Mouse (Mus musculus): ENCODE data around the gene Tnfsf18.
A peak's percentile ranks its signal among the peaks of the same experiment; 100 is the strongest.

Gene Tnfsf18

DNA sequence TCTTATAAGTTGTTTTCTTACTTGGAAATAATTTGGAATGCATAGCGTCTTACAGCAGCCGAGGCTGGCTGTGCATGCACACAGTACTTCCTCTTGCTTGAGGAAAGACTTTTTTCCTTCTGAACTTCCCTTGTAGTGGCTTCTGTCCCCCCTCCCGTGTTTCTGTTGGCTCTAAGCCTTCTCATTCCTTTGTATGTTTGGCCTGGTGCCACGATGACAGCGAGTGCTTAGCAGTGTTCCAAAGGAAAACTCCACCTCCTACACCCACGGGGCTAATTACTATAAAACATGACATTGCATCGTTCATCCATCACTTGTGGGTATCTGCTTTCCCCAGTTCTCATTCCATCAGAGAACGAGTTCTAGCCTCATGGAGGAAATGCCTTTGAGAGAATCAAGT lies at the start of gene Tnfsf18:
TSS of gene Tnfsf18 (plus strand) at position 313 of the 400 bp plus-strand sequence.
- ATAC-seq (ENCODE audit: low TSS enrichment) = no peak

DNA sequence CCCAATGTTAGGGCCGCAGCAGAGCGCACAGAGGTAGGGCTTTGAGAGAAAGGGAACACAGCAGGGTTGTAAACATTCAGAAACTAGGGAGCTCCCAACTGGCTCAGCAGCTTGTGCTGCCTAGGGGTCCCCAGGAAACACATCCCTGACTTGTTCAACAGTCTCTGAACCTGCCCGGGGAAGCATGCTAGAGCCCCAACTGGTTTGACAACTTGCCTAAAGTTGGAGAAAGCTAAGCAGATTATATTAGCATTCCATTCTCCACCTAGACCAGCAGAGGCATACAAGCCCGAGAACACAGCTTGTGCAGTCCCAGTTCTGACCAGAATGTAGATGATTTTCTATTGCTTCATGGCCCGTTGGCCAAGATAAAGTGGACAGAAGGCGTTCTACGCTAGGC lies 49.6 kb upstream of the Tnfsf18 start:
- no peak for ATAC-seq (ENCODE audit: low TSS enrichment)

GRCm38 (mm10) chr1:161451683-161452245 lies 42.7 kb upstream of the Tnfsf18 start:
- peak; percentile 56 for ATAC-seq (ENCODE audit: low TSS enrichment)

- ATAC-seq (ENCODE audit: low TSS enrichment) = peak; percentile 98
These were observed 42.2 kb upstream of the Tnfsf18 start for GRCm38 (mm10) chr1:161452250-161452649.

DNA sequence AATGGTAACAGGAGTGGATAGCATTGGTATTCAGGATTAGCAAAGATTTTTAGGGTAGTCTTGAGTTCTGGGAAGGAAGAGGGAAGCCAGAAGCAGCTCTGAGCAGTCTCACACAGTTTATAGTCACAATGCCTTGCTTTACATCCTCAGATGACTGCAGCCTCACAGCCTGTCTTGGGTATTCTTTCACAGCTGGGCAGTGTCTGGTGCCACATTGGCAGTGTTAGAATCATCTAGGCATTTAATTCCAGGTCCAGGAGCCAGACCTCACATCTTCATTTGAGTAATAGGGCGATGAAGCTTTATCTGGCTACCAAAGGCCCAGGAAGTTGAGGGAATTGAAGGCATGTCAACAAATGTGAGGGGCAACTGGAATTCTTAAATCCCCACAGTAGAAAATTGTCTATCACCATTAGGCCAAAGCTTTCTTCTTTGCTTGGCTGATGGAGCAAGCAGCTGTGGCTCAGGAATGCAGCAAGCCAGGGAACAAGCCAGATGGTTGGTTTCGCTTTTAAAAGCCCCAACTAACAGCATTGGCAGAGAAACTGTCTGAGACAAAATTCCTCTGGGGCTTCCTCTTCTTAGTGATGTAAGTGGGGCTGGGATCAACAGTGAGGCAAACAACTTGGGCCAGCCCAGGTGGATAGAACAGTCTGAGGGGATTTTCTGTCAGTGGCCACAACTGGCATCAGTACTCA lies 30.9 kb upstream of the Tnfsf18 start:
- ATAC-seq (ENCODE audit: low TSS enrichment) = peak; percentile 90

DNA sequence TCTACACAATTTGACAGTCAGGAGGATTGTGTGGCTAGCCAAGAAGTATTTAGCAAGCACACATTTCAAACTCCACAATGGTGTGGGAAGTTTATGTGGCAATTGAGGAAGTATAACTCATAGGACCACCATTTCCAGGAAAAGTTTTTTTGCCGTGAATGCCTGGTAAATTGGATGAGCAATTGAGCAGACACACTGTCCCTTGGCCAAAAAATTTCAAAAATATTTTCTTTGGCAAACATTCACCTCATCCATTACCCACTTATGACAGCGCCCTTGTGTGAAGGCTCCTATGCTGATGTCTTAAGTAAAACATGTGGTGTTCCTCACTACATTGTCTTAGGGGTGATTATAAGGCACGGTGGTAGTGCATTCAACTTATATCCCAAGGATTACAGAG lies 17.2 kb upstream of the Tnfsf18 start:
- no peak for ATAC-seq (ENCODE audit: low TSS enrichment)

DNA sequence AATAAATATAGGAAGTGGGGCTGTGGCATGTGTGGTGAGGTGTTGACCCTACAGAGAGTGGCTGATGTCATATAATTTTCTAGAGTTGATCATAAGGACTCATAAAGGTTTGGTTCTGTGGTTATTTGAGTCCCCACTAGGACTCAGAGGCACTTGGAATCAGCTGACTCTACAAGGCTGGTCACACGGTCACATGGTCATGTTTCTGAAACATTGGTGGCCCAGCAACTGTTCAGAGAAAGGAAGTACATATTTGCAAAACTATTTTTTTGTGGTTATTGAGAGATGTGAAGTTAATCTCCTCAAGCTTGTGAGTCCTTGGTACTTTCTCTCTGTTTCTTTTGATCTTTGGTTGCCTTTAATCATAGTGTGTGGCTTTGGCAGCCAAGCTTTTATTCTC lies 14.6 kb upstream of the Tnfsf18 start:
- ATAC-seq (ENCODE audit: low TSS enrichment) = no peak

GRCm38 (mm10) chr1:161482211-161482610 lies 12.2 kb upstream of the Tnfsf18 start:
- no peak for ATAC-seq (ENCODE audit: low TSS enrichment)

DNA sequence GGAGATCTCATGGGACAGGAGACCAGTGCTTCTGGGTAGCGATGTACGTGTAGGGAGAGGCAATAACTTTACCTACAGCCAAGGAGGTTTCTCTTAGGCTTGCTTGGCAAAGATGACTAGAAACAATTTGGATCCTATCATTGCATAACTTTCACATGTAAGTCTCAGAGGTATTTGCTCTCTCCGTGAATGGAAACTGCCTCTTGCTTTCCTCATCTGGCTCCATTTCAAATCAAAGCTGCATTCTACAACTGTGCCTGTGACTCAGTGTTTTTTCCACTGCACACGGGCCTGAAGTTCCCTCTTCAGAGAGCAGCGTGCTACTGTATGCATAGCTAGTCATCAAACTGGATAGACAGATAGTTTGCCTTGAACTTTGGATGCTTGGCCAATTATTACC lies 7.4 kb upstream of the Tnfsf18 start:
- peak; percentile 83 for ATAC-seq (ENCODE audit: low TSS enrichment)

DNA sequence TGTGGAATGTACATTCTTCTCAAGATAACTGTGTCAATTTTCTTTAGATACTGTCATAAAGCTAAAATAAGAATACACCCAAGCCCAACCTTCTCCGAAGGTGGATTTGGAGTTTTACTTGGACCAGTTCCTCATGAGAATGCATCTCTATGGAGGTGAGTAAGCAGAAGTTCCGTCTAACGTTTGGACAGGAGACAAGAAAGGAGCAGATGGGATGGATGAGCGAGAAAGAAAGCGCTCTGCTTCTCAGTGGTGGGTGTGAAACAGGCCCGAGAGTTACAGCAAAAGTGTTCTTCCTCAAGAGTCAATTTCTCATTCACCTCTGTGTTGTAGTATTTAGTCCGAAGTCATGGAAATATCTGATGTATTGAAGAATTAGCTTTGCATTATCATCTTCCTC lies 2.7 kb upstream of the Tnfsf18 start:
- ATAC-seq (ENCODE audit: low TSS enrichment) = peak; percentile 95

- ATAC-seq (ENCODE audit: low TSS enrichment) = no peak
These were observed 2.6 kb downstream of the Tnfsf18 start for GRCm38 (mm10) chr1:161496866-161497645.

GRCm38 (mm10) chr1:161500114-161500810 lies 5.8 kb downstream of the Tnfsf18 start:
- ATAC-seq (ENCODE audit: low TSS enrichment) = no peak

DNA sequence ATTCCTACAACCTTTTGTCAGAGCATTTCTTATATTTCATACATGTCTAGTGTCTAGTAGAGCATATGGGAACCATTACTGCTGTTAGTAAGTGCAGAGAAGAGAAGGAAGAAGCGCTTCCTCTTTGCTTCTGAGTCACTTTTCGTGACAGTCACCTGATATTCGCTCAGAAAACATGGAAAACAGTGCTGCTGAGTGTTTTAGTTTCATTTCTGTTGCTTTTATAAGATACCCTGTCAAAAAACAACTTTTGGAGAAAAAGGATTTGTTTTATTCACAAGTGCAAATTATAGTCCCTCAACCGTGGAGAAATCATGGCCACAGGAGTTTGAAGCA lies 6.3 kb downstream of the Tnfsf18 start:
- no peak; the same call in 1 of the 2 replicates for ATAC-seq (ENCODE audit: low TSS enrichment)

- peak; percentile 97 for ATAC-seq (ENCODE audit: low TSS enrichment)
These were observed 11.9 kb downstream of the Tnfsf18 start for GRCm38 (mm10) chr1:161506317-161506716.

DNA sequence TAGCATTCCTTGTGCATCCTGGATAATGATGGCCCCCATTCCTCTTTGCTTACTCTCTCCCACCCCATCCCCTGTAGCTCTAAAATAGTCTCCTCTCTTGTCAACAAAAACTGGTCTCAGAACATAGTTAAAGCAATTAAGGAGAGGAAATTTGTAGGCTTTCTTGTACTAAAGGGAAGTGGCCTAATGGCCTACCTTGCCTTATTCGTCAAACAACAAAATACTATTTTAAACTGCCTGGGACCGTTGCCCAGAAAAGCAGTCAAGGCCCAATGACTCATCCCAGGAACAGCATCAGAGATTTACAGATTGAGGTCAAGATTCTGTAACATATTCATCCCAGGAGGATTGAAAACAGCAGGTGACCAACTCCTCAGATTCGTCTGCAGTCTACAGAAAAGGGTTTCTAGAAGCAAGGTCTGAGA lies 13.2 kb downstream of the Tnfsf18 start:
- peak; percentile 25 for ATAC-seq (ENCODE audit: low TSS enrichment)

DNA sequence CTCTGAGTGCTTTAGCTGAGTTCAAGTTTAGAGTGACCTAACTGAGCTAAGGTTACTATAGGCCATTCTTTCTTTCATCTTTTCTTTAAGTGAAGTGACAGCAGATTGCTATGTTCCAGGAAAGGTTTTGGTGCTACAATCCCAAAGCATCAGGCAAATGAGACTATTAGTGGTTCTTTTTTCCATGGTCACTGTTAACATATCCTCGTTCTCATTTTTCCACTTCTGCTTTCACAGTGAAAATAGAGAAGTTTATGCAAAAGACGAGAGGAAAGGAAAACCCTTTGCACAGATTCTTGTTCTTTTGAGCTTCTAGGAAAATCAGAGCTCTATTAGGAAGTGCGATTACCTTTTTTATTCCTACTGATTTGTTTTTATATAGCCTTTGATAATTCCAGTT lies 22.9 kb downstream of the Tnfsf18 start:
- no peak for ATAC-seq (ENCODE audit: low TSS enrichment)

GRCm38 (mm10) chr1:161520223-161520622 lies 25.8 kb downstream of the Tnfsf18 start:
- no peak for ATAC-seq (ENCODE audit: low TSS enrichment)

- no peak for ATAC-seq (ENCODE audit: low TSS enrichment)
These were observed 33.7 kb downstream of the Tnfsf18 start for GRCm38 (mm10) chr1:161528173-161528572.

- no peak for ATAC-seq (ENCODE audit: low TSS enrichment)
These were observed 56.2 kb downstream of the Tnfsf18 start for GRCm38 (mm10) chr1:161550596-161551095.

GRCm38 (mm10) chr1:161552098-161552497 lies 57.6 kb downstream of the Tnfsf18 start:
- no peak for ATAC-seq (ENCODE audit: low TSS enrichment)

Measured in frontal cortex, adult (tissue).